Mouse (Mus musculus) CH12.LX (cell line): ENCODE results near the gene Mgam.

Experiments
- CHD2 ChIP-seq: IDR thresholded peaks from 2 replicates; pipeline ENCODE4 v1.6.1; 2011; ENCODE audit warnings: low read length, improper control_type of control experiment
- CTCF ChIP-seq, 2 experiments: IDR thresholded peaks in 1 of 2; conservative IDR thresholded peaks in 1 of 2; 2 replicates each; pipeline ENCODE4 v1.5.1; 2011 to 2012; ENCODE audit warnings: low read depth in 2 of 2, low read length in 2 of 2, improper control_type of control experiment in 1 of 2, inconsistent platforms in 1 of 2, mild to moderate bottlenecking in 1 of 2, moderate library complexity in 1 of 2
- EP300 ChIP-seq: IDR thresholded peaks from 2 replicates; pipeline ENCODE4 v1.6.1; 2011; ENCODE audit warnings: low read length, improper control_type of control experiment
- ETS1 ChIP-seq: conservative IDR thresholded peaks from 2 replicates; pipeline ENCODE4 v1.6.1; 2012; ENCODE audit warnings: low read depth, mild to moderate bottlenecking, inconsistent platforms, low read length, improper control_type of control experiment, moderate library complexity
- HCFC1 ChIP-seq: IDR thresholded peaks from 2 replicates; pipeline ENCODE4 v1.6.1; 2012; ENCODE audit warnings: low read depth, mild to moderate bottlenecking, inconsistent platforms, low read length, improper control_type of control experiment
- JUN ChIP-seq: IDR thresholded peaks from 2 replicates; pipeline ENCODE4 v1.6.1; 2011; ENCODE audit warnings: low read depth, mild to moderate bottlenecking, low read length, improper control_type of control experiment, moderate library complexity; ENCODE audit not compliant: insufficient read depth
- MAX ChIP-seq: IDR thresholded peaks from 2 replicates; pipeline ENCODE4 v1.6.1; 2011; ENCODE audit warnings: low read length, improper control_type of control experiment
- NELFE ChIP-seq: IDR thresholded peaks from 2 replicates; pipeline ENCODE4 v1.6.1; 2011; ENCODE audit warnings: low read depth, low read length, improper control_type of control experiment
- POLR2A ChIP-seq: IDR thresholded peaks from 2 replicates; pipeline ENCODE4 v1.6.1; 2011; ENCODE audit warnings: low read depth, mild to moderate bottlenecking, improper control_type of control experiment, low read length
- POLR2AphosphoS2 ChIP-seq: IDR thresholded peaks from 2 replicates; pipeline ENCODE4 v1.6.1; 2011; ENCODE audit warnings: low read depth, low read length, improper control_type of control experiment
- RCOR1 ChIP-seq: conservative IDR thresholded peaks from 2 replicates; pipeline ENCODE4 v1.6.1; 2012; ENCODE audit warnings: low read depth, mild to moderate bottlenecking, inconsistent platforms, low read length, improper control_type of control experiment
- USF1 ChIP-seq: IDR thresholded peaks from 2 replicates; pipeline ENCODE4 v1.6.1; 2014; ENCODE audit warnings: low read depth, mild to moderate bottlenecking, inconsistent platforms, low read length, improper control_type of control experiment
- ZMIZ1 ChIP-seq: IDR thresholded peaks from 2 replicates; pipeline ENCODE4 v1.6.1; 2012; ENCODE audit warnings: low read depth, mild to moderate bottlenecking, inconsistent platforms, low read length, improper control_type of control experiment
- ZNF384 ChIP-seq: IDR thresholded peaks from 2 replicates; pipeline ENCODE4 v1.6.1; 2012; ENCODE audit warnings: low read depth, low read length, improper control_type of control experiment, inconsistent platforms

GRCm38 (mm10) chr6:40715705-40716104 lies 87.1 kb downstream of the Mgam start:
- TF ChIP-seq ZNF384 (no peak), CTCF (conservative IDR thresholded peaks at IDR 0.05 in 1 of 2, IDR thresholded peaks at IDR 0.05 in 1 of 2; ENCODE audit: low read depth in 2 of 2, low read length in 2 of 2) (no peak), CHD2 (no peak), JUN (no peak), EP300 (no peak), NELFE (no peak), MAX (no peak), HCFC1 (no peak), POLR2A (no peak), RCOR1 (no peak), USF1 (no peak), ETS1 (no peak), ZMIZ1 (no peak), POLR2AphosphoS2 (no peak)
